Mouse (Mus musculus) forebrain, embryonic 14.5 days (tissue): ENCODE measurements around the gene Abhd5. TPM values are rescaled to one million over a fixed set of nuclear protein-coding genes. Genes with fewer than 3 reads are reported as not detected.

Experiments
- ATAC-seq: fragments of 200-750 bp; cut with Nextera tagmentation; 2 replicates; pipeline ENCODE4 v1.8.0; 2017; ENCODE audit warnings: mild to moderate bottlenecking, moderate library complexity
- DNase-seq: peaks from one replicate; pipeline ENCODE4 v3.0.0-alpha.2; 2015; ENCODE audit warnings: low spot score
- H3K27ac ChIP-seq: fragments of 300-500 bp; sonication (generic); 2 replicates; pipeline ENCODE4 v1.5.1; 2014; ENCODE audit warnings: low read depth, mild to moderate bottlenecking, control low read depth, low read length, moderate library complexity
- H3K27me3 ChIP-seq: fragments of 300-500 bp; sonication (generic); replicated peaks from 2 replicates; pipeline ENCODE4 v1.6.1; 2014; ENCODE audit warnings: low read length, control low read depth, mixed read lengths; ENCODE audit not compliant: control insufficient read depth, insufficient read depth
- H3K36me3 ChIP-seq: fragments of 300-500 bp; sonication (generic); 2 replicates; pipeline ENCODE4 v1.6.1; 2014; ENCODE audit warnings: low read length, control low read depth; ENCODE audit not compliant: control insufficient read depth, insufficient read depth
- H3K4me1 ChIP-seq: fragments of 300-500 bp; sonication (generic); 2 replicates; pipeline ENCODE4 v1.6.1; 2014; ENCODE audit warnings: antibody characterized with exemption, low read length, control low read depth; ENCODE audit not compliant: control insufficient read depth, insufficient read depth
- H3K4me2 ChIP-seq: fragments of 300-500 bp; sonication (generic); 2 replicates; pipeline ENCODE4 v1.6.1; 2014; ENCODE audit warnings: mild to moderate bottlenecking, control low read depth, low read length
- H3K4me3 ChIP-seq: fragments of 300-500 bp; sonication (generic); 2 replicates; pipeline ENCODE4 v1.5.1; 2014; ENCODE audit warnings: low read depth, low read length, control low read depth
- H3K9ac ChIP-seq: fragments of 300-500 bp; sonication (generic); 2 replicates; pipeline ENCODE4 v1.6.1; 2014; ENCODE audit warnings: mild to moderate bottlenecking, low read length, control low read depth, moderate library complexity
- H3K9me3 ChIP-seq: fragments of 300-500 bp; sonication (generic); replicated peaks from 2 replicates; pipeline ENCODE4 v1.6.1; 2016; ENCODE audit warnings: low read length, control low read depth, mixed read lengths; ENCODE audit not compliant: control insufficient read depth
- WGBS: fragments of 180-500 bp; shearing (Covaris S2); extraction: QIAGEN DNeasy Blood & Tissue Kit; methylation state at CpG from one replicate; pipeline ENCODE4 v1.1.7; 2014; 5-methylcytosine and 5-hydroxymethylcytosine counted together
- polyA plus RNA-seq: library from polyadenylated mRNA; unstranded; fragments of >200 nt; fragmentation: Nextera tagmentation; extraction: Ambion mirVana; gene quantifications from 2 replicates; pipeline ENCODE4 v1.2.1, GENCODE M21; 2014

Gene Abhd5
- polyA plus RNA-seq, 1 experiment from 2014 or later: 26.9 TPM

GRCm38 (mm10) chr9:122343399-122343798, 8.0 kb upstream of the Abhd5 start:
- no peaks in the 10 kb centered on the region for H3K27me3 ChIP-seq
- no peaks in the 10 kb centered on the region for H3K4me1 ChIP-seq
- no peak for ATAC-seq
- 92% methylated on average over 7 of the region's 7 CpGs for WGBS
- no peak overlapping the region for H3K4me2 ChIP-seq
- DNase-seq: no peak
- no peaks in the 10 kb centered on the region for H3K9me3 ChIP-seq
- no peak overlapping the region for H3K9ac ChIP-seq
- H3K36me3 ChIP-seq: no peaks in the 10 kb centered on the region
- no peak overlapping the region for H3K4me3 ChIP-seq
- H3K27ac ChIP-seq: no peak overlapping the region

DNA sequence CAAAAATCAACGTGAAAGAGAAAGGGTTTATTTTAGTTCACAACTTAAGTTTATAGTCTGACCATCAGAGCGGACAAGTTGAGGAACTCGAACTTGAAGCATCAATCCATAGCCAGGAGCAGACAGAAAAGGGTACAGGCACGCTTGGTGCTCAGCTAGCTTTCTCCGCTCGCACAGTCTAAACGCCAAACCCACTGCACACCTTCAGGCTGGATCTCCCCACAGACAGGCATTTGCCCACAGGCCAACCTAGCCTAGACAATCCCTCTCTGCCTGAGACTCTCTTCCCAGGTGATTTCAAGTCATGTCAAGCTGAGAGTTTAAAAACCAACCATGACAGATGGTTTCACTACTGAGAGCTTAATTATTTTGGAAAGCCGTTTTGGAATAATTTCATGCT, 6.8 kb upstream of the Abhd5 start:
- Histone ChIP-seq H3K36me3 (no peaks in the 10 kb centered on the region), H3K4me3 (no peak overlapping the region), H3K27ac (no peak overlapping the region), H3K9ac (no peak overlapping the region), H3K27me3 (no peaks in the 10 kb centered on the region), H3K4me1 (no peaks in the 10 kb centered on the region), H3K4me2 (no peak overlapping the region), H3K9me3 (no peaks in the 10 kb centered on the region)
- ATAC-seq (no peak), DNase-seq (no peak)
- 88% methylated on average over 8 of the region's 8 CpGs for WGBS

- no peak overlapping the region for H3K27ac ChIP-seq
- no peaks in the 10 kb centered on the region for H3K9me3 ChIP-seq
- no peaks in the 10 kb centered on the region for H3K4me1 ChIP-seq
- no peak overlapping the region for H3K4me3 ChIP-seq
- ATAC-seq (no peak), DNase-seq (no peak)
- no peaks in the 10 kb centered on the region for H3K27me3 ChIP-seq
- H3K9ac ChIP-seq: no peak overlapping the region
- 73% methylated on average over 3 of the region's 3 CpGs for WGBS
- H3K4me2 ChIP-seq: no peak overlapping the region
- no peaks in the 10 kb centered on the region for H3K36me3 ChIP-seq
These were observed 6.1 kb upstream of the Abhd5 start for GRCm38 (mm10) chr9:122345291-122345690.

DNA sequence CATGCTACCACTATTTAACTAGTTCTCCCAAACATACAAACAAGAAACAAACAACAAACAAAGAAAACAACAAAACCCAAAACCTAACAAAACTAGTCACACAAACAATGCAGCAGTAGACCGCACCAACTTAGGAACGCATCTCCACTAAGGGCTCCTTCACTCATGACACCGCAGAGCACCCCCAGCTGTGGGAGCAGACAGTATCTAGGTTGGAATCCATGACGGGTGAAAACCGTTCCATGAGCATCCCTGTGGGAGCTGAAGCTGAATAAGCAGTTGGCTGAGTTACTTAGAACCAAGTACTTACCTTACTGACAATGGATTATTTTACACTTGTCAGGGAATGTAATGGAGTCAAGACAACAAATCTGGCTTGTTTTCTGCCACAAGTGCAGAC, 5.3 kb upstream of the Abhd5 start:
- Histone ChIP-seq H3K9me3 (no peaks in the 10 kb centered on the region), H3K9ac (no peak overlapping the region), H3K4me3 (no peak overlapping the region), H3K27ac (no peak overlapping the region), H3K36me3 (no peaks in the 10 kb centered on the region), H3K4me2 (no peak overlapping the region), H3K27me3 (no peaks in the 10 kb centered on the region), H3K4me1 (no peaks in the 10 kb centered on the region)
- DNase-seq (no peak), ATAC-seq (no peak)
- 79% methylated on average over 5 of the region's 5 CpGs for WGBS

DNA sequence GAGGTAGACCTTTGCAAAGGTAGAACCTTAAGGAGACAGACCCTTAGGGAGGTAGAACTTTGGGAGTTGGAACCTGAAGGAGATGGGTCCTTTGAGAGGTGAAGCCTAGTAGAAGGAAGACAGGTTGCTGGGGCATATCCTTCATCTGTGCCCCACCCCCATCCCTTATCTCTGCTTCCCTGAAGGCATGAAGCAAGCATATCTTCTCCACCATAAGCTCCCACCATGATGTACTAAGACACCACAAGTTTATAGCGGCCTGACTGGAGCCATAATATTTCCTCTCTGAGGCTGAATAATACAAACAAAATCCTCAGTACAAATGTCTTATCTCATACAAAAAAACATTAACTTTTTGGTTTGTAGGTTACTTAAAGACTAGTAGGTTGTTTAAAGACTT, 3.5 kb upstream of the Abhd5 start:
- ATAC-seq (no peak), DNase-seq (no peak)
- no peak overlapping the region for H3K4me2 ChIP-seq
- no peak overlapping the region for H3K27ac ChIP-seq
- no peaks in the 10 kb centered on the region for H3K4me1 ChIP-seq
- H3K4me3 ChIP-seq: no peak overlapping the region
- H3K36me3 ChIP-seq: no peaks in the 10 kb centered on the region
- H3K9ac ChIP-seq: no peak overlapping the region
- no peaks in the 10 kb centered on the region; the same call in 1 of the 2 replicates for H3K27me3 ChIP-seq
- WGBS: 86% methylated on average over 1 of the region's 1 CpGs
- no peaks in the 10 kb centered on the region for H3K9me3 ChIP-seq

GRCm38 (mm10) chr9:122349286-122349685, 2.1 kb upstream of the Abhd5 start:
- Histone ChIP-seq H3K27me3 (no peaks in the 10 kb centered on the region; the same call in 1 of the 2 replicates), H3K27ac (no peak overlapping the region), H3K4me2 (no peak overlapping the region), H3K4me1 (no peaks in the 10 kb centered on the region), H3K9me3 (no peaks in the 10 kb centered on the region), H3K9ac (no peak overlapping the region), H3K36me3 (no peaks in the 10 kb centered on the region), H3K4me3 (no peak overlapping the region)
- DNase-seq: no peak
- WGBS: 87% methylated on average over 4 of the region's 4 CpGs
- no peak for ATAC-seq

DNA sequence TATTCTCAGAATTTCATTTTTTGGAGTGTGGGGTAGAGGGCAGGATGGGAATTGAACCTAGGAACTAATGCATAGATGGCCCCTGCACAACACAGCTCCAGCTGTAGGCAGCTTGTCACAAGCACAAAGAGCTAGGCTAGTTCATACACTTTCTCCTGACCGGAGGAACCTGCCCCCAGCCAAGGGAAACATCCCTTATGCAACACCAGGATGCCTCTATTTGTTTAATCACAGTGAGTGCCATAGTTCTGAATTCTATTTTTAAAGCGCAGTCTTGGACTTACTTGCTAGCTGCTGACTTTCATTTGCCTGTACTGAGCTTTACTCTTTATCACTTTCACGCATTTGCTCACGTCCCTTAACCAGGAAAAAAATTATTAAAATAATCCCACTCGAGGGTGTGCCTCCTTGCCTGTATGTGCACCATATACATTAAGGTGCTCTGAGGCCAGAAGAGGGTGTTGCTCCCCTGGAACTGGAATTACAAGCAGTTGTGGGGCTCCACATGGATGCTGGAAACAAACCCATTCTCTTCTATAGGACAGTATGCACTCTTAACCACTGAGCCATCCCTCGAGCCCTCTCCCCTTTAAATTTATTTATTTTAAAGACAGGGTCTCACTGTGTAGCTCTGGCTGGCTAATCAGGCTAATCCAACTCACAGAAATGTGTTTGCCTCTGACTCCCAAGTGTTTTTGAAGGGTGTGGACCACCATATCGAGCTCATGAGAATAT, 845 bp upstream of the Abhd5 start:
- peak overlapping the region; percentile 59; the same call in 1 of the 2 replicates for H3K4me2 ChIP-seq
- no peaks in the 10 kb centered on the region; the same call in 1 of the 2 replicates for H3K27me3 ChIP-seq
- H3K36me3 ChIP-seq: no peaks in the 10 kb centered on the region
- no peaks in the 10 kb centered on the region for H3K4me1 ChIP-seq
- peak overlapping the region; percentile 63; the same call in 1 of the 2 replicates for H3K4me3 ChIP-seq
- H3K9ac ChIP-seq: no peak overlapping the region
- H3K9me3 ChIP-seq: no peaks in the 10 kb centered on the region
- DNase-seq: no peak
- H3K27ac ChIP-seq: no peak overlapping the region
- no peak for ATAC-seq
- WGBS: 78% methylated on average over 7 of the region's 7 CpGs

DNA sequence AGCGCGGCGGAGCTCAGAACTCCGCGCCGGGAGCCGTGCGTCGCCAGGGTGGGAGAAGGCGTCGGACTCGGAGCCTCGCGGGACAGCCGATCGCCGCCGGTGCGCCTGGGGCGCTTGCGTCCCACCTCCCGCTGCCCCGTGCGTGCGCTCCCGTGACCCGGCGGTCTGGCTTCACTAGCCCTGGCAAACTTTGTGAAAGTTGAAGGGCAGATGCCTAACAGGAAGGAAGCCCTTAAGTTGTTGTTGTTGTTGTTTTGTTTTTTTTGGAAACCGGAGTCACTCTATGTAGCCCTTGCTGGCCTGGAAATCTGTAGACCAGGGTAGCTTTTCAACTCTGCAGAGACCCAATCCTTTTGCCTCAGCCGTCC, 601 bp downstream of the Abhd5 start:
- H3K9ac ChIP-seq: peak overlapping the region; percentile 77
- no peaks in the 10 kb centered on the region for H3K9me3 ChIP-seq
- H3K27me3 ChIP-seq: no peaks in the 10 kb centered on the region; the same call in 1 of the 2 replicates
- H3K36me3 ChIP-seq: no peaks in the 10 kb centered on the region
- H3K27ac ChIP-seq: peak overlapping the region; percentile 52
- ATAC-seq (no peak), DNase-seq (no peak)
- peak overlapping the region; percentile 59 for H3K4me2 ChIP-seq
- peak overlapping the region; percentile 63 for H3K4me3 ChIP-seq
- H3K4me1 ChIP-seq: no peaks in the 10 kb centered on the region
- WGBS: under 1% methylated on average over 30 of the region's 30 CpGs

GRCm38 (mm10) chr9:122352911-122353310, 1.5 kb downstream of the Abhd5 start:
- Histone ChIP-seq H3K9ac (no peak overlapping the region), H3K36me3 (no peaks in the 10 kb centered on the region), H3K4me2 (no peak overlapping the region), H3K4me1 (no peaks in the 10 kb centered on the region), H3K27me3 (no peaks in the 10 kb centered on the region; the same call in 1 of the 2 replicates), H3K27ac (no peak overlapping the region), H3K4me3 (no peak overlapping the region), H3K9me3 (no peaks in the 10 kb centered on the region)
- DNase-seq (no peak), ATAC-seq (no peak)
- 88% methylated on average over 4 of the region's 4 CpGs for WGBS
